Mouse (Mus musculus): ENCODE measurements at regions not wholly inside any gene's neighbourhood (a gene's known extent, or its start where the extent isn't known, plus 50 kb on each side); places are given as distances from the start of the nearest gene placed in this dataset.

DNA sequence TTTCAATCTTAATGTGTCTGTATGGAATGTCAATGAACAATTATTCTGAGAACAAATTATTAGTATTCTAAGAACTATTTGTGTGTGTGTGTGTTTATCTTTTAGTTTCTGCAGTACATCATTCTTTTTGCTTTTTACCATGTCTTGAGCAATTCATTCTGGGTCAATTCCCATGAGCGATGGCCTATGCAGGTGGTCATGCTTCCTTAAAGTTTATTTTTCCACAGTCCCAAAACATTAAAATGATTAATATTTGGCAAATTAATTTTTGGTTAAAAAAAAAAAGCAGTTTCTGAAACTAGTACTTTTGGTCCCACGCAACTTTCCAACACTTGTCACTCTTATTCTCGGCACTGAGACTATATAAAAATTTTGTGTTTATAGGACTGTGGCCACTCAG is 416.8 kb upstream of the Rgmb start:
- DNase-seq (ENCODE audit: low spot score in 2 of 2) = no peak

DNA sequence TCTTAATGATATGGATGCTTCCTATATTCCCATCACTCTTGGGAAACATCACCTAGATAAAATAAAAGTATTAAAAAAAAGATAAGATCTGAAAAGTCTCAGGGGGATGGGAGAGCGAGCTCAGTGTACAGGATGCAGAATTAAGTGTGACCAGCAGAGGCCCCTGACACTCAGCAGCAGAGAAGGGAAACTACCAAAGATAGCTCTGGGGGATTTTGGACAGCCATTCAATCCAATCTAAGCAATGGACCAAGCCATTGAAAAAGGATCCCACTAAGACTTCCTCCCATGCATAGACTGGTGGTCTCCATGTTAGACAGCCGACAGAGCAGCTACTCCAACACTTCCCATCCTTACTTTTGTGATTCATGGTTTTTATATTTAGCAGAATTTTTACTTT is 390.4 kb upstream of the Rgmb start:
- DNase-seq (ENCODE audit: low spot score in 2 of 2) = no peak

DNA sequence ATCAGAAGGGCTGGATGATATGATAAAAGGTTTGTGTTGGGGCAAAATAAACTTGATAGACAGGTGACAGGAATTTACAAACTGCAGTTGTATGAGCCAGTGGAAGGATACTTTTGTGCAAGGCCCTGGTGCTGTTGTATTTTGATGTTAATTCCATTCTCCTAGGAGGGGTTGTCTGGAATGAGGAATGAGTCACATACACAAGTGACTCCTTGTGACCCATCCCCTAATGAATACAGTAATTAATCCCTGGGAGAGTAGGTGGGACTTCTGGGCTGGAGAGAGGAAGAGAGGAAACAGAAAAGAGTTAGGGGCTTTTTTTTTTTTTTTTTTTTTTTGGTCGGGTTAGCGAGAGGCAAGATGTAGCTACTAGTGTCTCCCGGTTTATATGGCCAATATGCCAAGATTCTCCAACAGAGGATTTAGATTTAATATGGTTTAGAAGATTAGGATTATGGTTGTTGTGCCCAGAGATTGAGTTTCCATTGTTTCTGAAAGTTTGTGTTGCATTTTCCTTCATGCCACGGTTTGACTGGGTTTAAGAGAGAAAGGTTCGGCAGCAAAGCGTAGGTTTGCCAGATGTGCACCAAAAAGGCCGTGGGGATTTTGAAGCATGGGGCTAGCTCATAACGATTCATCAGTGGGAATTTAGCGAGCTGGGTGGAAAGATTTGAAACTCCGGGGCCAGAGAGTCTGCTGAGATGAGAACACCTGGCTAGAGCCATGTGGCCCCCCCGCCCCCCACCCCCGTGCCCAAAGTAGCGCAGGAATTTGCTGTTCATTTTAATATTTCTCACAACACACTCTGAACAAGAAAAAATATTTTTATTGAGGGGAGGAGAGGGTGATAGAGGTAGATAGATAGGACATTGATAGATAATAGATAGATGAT is 389.1 kb upstream of the Rgmb start:
- no peak for DNase-seq (ENCODE audit: low spot score in 2 of 2)

DNA sequence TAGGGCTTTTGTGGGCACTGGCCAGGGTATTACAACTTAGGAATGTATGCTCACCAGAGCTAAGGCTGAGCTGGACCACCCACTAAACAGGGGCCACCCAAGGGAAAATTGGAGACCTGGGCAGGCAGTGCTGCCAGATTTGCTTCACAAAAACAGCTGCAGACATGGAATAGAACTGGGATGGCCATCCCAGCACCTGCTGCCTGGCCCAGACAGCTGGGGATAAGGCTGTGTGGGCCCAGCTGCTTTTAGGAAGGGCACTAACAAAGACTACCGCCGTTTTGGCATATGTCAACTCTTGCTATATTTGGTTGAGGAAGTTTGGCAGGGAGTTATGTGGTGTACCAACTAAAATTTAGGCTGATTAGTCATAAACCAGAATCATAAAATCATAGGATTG is 387.8 kb upstream of the Rgmb start:
- DNase-seq (ENCODE audit: low spot score in 2 of 2) = no peak

DNA sequence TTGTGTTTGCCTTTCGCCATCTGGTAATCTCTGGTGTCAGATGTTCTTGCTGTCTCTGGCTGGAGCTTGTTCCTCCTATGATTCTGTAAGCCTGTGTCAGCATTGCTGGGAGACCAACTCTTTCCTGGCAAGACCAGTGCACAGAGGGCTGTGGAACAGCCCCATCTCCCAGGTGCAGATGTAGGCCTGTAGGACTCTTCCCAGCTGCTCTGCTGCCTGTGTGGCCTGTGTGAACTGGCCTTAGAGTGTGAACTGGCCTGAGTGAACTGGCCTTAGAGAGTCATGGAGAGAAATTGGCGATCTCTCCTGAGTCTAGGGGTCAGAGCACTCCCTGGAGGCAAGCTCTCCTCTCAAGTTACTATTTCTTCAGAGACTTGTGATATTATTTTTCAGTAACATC is 386.0 kb upstream of the Rgmb start:
- DNase-seq (ENCODE audit: low spot score in 2 of 2) = no peak

DNA sequence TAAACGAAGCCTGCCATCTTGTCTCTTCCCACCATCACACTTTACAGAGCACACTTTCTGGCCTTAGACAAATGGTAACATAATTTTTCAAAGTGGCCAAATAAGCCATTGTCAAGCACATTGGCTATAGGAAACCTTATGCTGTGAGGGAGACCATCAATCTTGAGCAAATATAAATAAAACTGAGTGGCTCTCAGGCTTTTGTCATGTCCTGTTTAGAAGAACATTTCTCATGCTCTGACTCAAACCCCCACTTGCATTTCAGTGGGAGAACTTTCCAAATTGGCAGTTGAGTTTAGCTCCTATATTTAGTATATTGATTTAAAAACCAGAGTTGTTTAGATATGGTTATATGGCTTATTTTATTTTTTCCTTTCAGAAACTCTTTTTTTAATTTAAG is 362.8 kb upstream of the Rgmb start:
- DNase-seq (ENCODE audit: low spot score in 2 of 2) = no peak

DNA sequence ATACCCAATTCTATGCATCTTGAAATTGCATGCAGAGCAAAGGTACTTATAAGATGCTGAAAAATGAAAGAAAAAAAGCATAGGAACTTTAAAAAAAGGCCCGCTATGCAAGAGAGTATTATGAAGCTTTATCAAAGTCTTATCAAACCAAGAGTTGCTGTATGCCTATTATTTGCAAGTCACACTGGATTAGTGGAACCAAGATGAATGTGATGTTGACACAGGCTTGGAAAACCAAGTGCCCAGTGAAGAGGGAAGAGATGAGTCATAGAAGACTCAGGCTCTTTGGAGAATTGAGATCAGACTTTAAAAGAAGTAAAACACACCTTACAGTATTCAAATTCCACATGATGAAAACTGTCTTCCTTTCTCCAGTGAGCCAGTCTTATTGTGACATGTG is 350.0 kb upstream of the Rgmb start:
- no peak for DNase-seq (ENCODE audit: low spot score in 2 of 2)

DNA sequence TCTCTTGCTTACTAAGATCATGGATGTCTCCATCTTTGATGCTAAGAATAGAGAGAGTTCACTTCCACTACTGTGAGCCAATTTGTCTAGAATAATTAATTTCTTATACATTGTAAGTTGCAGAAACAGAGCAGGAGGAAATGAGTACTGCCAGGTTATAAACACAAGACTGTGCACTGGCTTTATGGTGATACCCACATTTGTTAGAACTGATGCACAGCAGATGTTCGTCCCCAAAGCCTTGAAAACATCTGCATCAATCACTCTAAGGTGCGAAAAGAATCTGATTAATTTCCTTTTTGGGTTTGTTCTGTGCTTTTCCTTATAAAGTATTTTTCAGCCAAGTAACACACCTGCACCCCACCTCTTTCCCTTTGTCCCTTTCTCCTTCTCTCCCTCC is 347.3 kb upstream of the Rgmb start:
- no peak for DNase-seq (ENCODE audit: low spot score in 2 of 2)

DNA sequence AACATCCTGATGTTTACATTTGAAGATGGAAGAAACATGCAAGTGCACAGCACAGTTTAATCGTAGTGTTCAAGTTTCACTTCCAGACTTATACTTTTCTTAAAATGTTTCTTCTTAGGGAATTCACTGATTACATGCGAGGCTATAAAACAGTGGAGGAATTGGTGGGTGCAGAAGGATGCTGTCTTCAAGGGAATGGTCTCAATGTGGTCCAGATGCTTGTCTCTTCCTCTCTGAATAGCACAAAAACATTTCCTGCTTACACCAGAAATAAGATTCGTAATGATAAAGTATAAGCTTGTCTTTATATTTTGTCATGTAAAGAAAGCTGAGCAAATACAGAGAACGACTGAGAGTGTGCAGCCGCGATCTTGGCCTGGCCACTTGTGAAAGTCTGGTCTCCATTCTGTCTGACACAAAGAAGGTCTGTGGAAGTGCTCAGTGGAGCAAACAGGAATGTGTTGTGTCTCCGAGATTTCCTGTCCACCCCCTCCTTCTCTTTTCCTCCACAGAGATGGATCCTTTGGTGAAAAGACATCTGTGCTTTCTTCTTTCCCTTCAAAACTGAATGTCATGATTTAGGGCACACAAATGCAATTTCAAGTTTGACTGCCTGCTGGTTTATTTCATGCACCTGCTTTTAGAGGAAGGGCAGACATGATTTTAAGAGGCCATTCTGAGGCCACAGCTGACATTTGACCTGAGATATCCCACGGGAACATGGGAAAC is 346.1 kb upstream of the Rgmb start:
- peak in 1 of 2 experiments; percentile 15 for DNase-seq (ENCODE audit: low spot score in 2 of 2)

DNA sequence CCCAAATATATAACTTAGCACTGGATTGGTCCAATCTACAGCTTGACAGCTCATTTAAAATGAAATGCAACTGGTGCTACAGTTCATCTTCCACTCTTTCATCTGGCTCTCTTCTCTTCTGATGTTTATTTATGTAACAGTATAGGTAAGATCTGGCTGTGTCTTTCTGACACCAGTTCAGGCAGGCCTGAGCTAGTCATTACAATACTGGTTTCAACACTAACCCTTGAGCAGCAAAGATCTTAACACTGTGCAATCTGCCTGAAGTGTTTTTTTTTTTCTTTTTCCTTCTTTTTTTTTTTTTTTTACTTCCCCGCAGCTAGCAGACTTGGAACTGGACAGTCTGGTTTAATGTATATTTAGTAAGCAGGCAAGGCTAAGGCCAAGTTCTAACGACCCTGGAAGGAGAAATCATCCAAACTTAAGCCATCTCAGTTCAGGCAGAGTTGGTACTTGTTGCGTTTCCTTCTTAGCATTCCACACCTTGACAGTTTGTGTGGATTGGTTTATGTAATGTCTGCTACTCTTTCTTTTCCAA is 342.8 kb upstream of the Rgmb start:
- no peak for DNase-seq (ENCODE audit: low spot score in 2 of 2)

DNA sequence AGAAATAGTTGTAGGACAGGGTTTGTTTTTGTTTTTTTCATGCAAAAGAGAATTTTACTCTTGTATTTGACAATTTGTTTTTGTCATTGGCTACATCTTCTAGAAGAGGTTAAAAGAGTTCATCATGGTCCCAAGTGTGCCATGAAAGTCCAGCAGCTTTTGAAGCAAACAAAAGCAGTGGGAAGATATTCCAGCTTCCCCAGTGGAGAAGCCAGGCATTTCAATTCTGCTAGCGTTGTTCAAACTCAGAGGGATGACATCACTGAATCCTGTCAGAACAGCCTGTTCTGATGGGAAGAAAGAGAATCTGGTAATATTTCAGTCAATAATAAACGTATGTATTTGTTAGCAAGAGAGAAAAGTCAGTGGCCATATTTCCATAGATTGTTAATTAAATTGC is 335.9 kb upstream of the Rgmb start:
- no peak for DNase-seq (ENCODE audit: low spot score in 2 of 2)

DNA sequence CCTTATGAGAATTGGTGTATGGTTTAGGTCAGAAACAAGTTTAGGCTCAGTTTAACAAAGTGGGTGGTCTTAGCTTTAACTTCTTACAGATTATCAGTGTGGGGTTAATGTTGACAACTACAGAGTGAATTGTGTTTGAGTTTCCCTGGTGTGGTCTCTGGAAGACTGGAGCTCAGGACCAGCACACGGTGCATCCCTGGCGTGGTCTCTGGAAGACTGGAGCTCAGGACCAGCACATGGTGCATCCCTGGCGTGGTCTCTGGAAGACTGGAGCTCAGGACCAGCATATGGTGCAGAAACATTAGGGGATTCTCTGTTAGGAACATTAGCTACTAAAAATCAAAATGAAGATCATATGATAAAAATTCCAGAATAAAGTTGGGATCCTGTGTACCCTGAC is 327.3 kb upstream of the Rgmb start:
- DNase-seq (ENCODE audit: low spot score in 2 of 2) = no peak

DNA sequence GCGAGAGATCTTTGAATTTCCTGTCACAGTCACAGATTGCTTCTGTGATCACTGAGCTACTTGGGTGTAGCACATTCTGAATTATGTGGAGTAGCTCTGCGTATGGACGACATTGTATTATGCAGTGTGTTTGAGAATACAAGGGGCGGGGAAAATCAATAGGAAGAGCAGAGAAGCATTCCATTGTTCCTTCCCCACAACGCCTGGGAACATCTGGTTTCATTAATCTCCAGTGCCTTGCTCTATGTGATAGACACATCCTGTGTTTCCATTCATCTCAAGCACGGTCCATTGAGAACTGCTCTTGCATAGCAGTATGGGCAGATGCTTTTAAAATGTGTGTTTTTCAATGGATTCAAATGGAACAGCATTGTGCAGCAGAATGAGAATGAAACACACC is 326.9 kb upstream of the Rgmb start:
- DNase-seq (ENCODE audit: low spot score in 2 of 2) = no peak

DNA sequence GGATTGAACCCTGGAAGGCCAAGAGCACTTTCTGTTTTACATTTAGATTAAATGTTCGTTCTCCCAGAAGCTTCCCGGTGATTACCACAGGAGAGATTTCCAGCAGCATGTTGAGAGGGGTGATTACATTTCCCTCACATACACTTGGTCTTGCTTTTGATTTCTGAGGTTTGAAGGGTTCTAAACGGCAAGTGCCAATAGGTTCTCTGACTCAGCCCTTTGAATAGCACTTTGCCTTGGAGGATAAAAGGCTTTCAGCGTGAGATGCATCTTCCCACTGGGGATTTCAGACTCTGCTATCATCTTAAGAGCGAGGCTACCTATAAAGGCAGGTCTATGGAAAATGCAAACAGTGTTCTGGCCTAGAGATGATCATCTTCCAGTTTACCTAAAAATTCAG is 326.3 kb upstream of the Rgmb start:
- DNase-seq (ENCODE audit: low spot score in 2 of 2) = no peak

DNA sequence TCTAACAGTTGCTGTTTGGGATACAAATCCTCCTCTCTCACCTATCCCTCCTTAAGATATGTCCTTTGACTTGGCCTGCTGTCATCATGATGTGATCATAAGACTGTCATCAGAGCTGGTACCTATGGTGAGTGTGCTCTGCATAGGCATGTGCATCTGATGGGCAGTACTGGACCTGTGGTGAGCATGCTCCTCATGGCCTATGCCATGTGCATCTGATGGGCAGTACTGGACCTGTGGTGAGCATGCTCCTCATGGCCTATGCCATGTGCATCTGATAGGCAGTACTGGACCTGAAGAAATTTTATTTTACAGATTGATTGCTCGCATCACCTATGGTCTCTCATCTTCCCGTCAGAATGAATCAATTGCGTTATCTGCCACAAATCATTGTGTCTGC is 325.8 kb upstream of the Rgmb start:
- no peak for DNase-seq (ENCODE audit: low spot score in 2 of 2)

DNA sequence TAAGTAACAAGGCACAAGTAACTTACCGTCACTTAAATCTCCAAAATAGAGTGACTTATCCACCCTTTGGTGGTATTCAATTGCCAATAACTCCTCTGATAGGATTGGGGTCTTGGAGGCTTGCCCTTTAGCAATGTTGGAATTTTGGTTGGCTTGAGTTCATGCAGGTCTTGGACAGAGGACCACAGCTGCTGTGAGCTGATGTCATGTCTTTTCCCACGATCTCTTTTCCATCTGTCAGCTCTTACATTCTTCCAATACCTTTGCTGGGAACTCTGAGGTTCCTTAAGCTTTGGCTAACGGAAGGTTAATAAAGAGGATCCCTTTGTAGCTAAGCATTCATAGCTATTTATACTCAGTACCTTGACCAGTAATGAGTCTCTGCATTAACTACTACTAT is 324.7 kb upstream of the Rgmb start:
- no peak for DNase-seq (ENCODE audit: low spot score in 2 of 2)

All from layer of hippocampus, postnatal 14 days (tissue).